Mouse (Mus musculus) G1E (cell line): ENCODE data around the gene Tnr.

Experiments used
- CTCF ChIP-seq: IDR thresholded peaks from 2 replicates; pipeline ENCODE4 v1.5.1; 2012; ENCODE audit warnings: low read depth, low read length, inconsistent platforms, mixed read lengths
- TAL1 ChIP-seq: conservative IDR thresholded peaks from 2 replicates; pipeline ENCODE4 v1.6.1; 2012; ENCODE audit warnings: low read depth, low read length, inconsistent platforms, mixed read lengths

DNA sequence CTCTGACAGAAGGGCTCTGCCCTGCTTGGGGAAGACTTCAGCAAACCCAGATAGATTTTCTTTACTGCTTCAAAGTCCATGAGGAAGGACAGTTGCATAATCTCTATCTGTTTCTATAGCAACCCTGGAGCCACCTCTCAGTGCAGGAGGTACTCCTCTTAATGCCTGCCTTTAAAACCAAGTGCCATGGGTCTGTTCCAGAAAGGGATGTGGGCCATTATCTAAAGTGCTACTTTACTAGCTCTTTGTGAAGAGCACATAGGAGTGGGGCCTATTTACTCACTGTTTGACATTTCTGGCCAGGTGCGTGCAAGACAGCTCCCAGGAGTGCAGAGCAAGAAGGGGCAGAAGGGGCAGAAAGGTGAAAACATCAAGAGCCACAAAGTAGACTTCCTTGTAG is 330.7 kb downstream of the Tnr start:
- no peak for TF ChIP-seq TAL1
- no peak for TF ChIP-seq CTCF
